Mouse (Mus musculus) lung, postnatal 0 days (tissue): ENCODE data around the gene Olfr221. TPM values are rescaled to one million over a fixed set of nuclear protein-coding genes. Genes with fewer than 3 reads are reported as not detected.

Experiments used
- ATAC-seq: fragments of 200-750 bp; cut with Nextera tagmentation; 2 replicates; pipeline ENCODE4 v1.8.0; 2017; ENCODE audit warnings: moderate library complexity
- DNase-seq: peaks from one replicate; pipeline ENCODE4 v3.0.0-alpha.2; 2016; ENCODE audit warnings: low spot score
- H3K27ac ChIP-seq: fragments of 300-500 bp; sonication (generic); 2 replicates; pipeline ENCODE4 v1.5.1; 2014; ENCODE audit warnings: antibody characterized with exemption, mild to moderate bottlenecking, low read length, mixed read lengths
- H3K27me3 ChIP-seq: fragments of 300-500 bp; sonication (generic); replicated peaks from 2 replicates; pipeline ENCODE4 v1.6.1; 2014; ENCODE audit warnings: low read length, mixed read lengths; ENCODE audit not compliant: insufficient read depth
- H3K36me3 ChIP-seq: fragments of 300-500 bp; sonication (generic); 2 replicates; pipeline ENCODE4 v1.6.1; 2014; ENCODE audit warnings: low read length, mixed read lengths; ENCODE audit not compliant: insufficient read depth
- H3K4me1 ChIP-seq: fragments of 300-500 bp; sonication (generic); 2 replicates; pipeline ENCODE4 v1.6.1; 2014; ENCODE audit warnings: antibody characterized with exemption, low read depth, low read length, mixed read lengths; ENCODE audit not compliant: insufficient read depth
- H3K4me2 ChIP-seq: fragments of 300-500 bp; sonication (generic); replicated peaks from 2 replicates; pipeline ENCODE4 v1.6.1; 2014; ENCODE audit warnings: low read depth, mild to moderate bottlenecking, low read length, moderate library complexity, mixed read lengths
- H3K4me3 ChIP-seq: fragments of 300-500 bp; sonication (generic); 2 replicates; pipeline ENCODE4 v1.5.1; 2014; ENCODE audit warnings: low read depth, low read length
- H3K9ac ChIP-seq: fragments of 300-500 bp; sonication (generic); replicated peaks from 2 replicates; pipeline ENCODE4 v1.6.1; 2014; ENCODE audit warnings: low read depth, mild to moderate bottlenecking
- H3K9me3 ChIP-seq: fragments of 300-500 bp; sonication (generic); 2 replicates; pipeline ENCODE4 v1.6.1; 2016; ENCODE audit warnings: low read length, mixed read lengths
- CTCF ChIP-seq: IDR thresholded peaks from 2 replicates; pipeline ENCODE4 v1.5.1; 2016; ENCODE audit warnings: antibody characterized with exemption, mild to moderate bottlenecking
- EP300 ChIP-seq: IDR thresholded peaks from 2 replicates; pipeline ENCODE4 v1.6.1; 2016; ENCODE audit warnings: antibody characterized with exemption, mild to moderate bottlenecking, control low read depth
- WGBS: fragments of 180-500 bp; shearing (Covaris S2); extraction: QIAGEN DNeasy Blood & Tissue Kit; methylation state at CpG from one replicate; pipeline ENCODE4 v1.1.7; 2014; 5-methylcytosine and 5-hydroxymethylcytosine counted together
- polyA plus RNA-seq: library from polyadenylated mRNA; unstranded; fragments of >200 nt; fragmentation: Nextera tagmentation; extraction: Ambion mirVana; gene quantifications from 2 replicates; pipeline ENCODE4 v1.2.1, GENCODE M21; 2015

The Olfr221 gene
- polyA plus RNA-seq, 1 experiment from 2014 or later, result not detected

DNA sequence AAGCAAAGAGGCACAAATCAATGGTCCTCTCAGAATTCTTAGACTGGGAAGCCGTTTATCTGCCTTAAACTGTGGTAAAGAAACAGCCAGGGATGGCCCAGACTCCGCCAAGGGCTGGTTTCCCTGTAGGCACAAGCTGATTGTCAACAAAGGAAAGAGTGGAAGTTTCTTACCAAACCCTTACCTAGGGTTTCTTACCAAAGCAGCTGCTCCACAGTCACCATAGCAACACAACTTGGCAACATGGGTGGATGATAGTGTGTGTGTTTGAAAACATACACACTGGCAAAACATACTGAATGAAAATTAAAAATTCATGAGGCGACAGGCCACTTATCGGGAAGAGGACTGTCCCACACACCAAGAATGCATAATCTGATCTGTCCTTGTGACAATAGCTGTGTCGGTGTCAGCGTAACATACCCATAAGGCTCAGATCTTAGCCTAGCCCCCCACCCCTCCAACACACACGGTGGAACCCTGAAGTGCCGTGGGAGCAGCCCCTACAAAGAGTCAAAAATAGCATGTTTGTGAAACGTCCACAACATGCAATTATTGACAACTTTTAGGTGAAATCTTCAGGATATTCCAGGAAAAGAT is 3.8 kb upstream of the Olfr221 start:
- Histone ChIP-seq H3K27me3 (no peaks in the 10 kb centered on the region), H3K4me2 (no peak overlapping the region), H3K4me3 (no peak overlapping the region), H3K9ac (no peak overlapping the region), H3K4me1 (no peaks in the 10 kb centered on the region), H3K27ac (no peak overlapping the region), H3K36me3 (no peaks in the 10 kb centered on the region), H3K9me3 (no peaks in the 10 kb centered on the region)
- WGBS, result 67% methylated on average over 9 of the region's 9 CpGs
- DNase-seq (no peak), ATAC-seq (no peak)
- TF ChIP-seq EP300 (no peak), CTCF (no peak)

DNA sequence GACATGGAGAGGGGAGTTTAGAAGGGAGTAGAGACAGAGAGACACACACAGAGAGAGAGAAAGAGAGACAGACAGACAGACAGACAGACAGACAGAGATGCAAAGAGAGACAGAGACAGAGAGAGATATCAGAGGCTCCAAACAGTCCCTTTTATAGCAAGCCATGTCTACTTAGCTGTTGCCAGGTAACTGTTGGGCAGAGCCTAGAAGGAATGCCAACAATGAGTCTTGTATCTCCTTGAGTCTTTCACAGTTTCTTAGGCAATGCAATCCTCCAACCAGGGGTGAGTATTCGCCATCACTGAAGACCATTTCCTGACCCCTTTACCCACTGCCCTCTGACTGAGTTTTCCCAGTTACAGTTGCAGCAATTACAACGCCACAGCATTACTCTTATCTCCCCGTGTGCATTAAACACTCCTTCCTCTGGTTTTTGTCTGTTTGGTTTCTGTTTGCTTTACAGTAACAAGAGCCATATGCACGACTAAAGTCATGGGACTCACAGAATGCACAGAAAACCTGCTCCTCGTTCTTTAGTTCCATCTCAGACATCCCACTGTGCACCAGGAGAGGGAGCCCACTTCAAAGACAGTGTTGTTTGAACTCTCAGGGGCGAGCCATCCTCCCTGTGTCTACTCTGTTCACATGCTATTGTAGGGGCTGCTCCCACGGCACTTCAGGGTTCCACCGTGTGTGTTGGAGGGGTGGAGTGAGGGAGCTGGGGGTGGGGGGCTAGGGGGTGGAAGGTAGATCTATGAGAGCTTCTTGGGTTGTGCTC is 2.8 kb upstream of the Olfr221 start:
- 4% methylated on average over 8 of the region's 8 CpGs for WGBS

DNA sequence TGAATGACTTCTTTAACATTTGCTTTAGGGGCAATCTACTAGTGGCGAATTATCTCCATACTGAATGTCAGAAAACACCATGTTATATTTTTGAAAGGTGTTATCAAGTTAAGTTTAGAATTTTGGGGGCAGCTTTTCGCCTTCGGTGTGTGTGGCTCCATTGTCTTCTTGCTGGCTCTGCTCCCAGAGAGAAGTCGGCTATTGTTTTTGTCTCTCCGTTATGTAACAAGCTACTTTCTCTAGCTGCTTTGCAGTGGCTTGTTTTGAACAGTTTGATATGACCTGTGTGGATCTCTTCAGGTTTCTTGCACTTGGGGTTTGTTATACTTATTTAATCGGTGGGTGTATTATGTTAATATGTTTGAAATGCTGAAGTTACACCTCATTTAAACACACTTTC is 1.2 kb upstream of the Olfr221 start:
- ATAC-seq, result no peak
- Histone ChIP-seq H3K9ac (no peak overlapping the region), H3K4me2 (no peak overlapping the region)

More for the DNA sequence above, 2.8 kb upstream of the Olfr221 start:
- Histone ChIP-seq H3K4me3 (no peak overlapping the region), H3K27ac (no peak overlapping the region), H3K4me1 (no peaks in the 10 kb centered on the region), H3K36me3 (no peaks in the 10 kb centered on the region), H3K9ac (no peak overlapping the region), H3K27me3 (no peaks in the 10 kb centered on the region), H3K9me3 (no peaks in the 10 kb centered on the region), H3K4me2 (no peak overlapping the region; the same call in 1 of the 2 replicates)
- DNase-seq, result peak; percentile 46
- TF ChIP-seq EP300, result no peak
- TF ChIP-seq CTCF, result peak; percentile 70
- peak; percentile 71 for ATAC-seq

DNA sequence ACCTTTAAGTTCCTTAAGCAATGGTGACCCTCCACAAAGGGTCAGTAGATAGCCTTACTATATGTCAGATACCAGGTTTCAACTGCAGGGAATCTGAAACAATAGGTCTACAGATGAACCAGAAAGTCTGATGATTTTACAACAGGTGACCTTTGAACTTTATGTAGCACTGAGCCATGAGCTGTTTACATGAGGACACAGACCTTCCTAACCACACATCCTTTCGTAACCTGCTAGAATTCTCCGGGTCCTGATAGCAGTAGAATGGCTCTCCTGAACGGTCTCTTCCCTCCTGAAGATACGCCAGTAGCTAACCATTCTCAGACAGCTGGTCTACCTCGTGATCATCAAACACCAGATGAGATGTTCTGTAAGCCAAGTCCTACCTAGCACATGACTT is 2.9 kb downstream of the Olfr221 start:
- 75% methylated on average over 5 of the region's 5 CpGs for WGBS
- Histone ChIP-seq H3K4me2 (no peak overlapping the region), H3K27ac (no peak overlapping the region), H3K36me3 (no peaks in the 10 kb centered on the region), H3K4me1 (no peaks in the 10 kb centered on the region), H3K4me3 (no peak overlapping the region), H3K27me3 (no peaks in the 10 kb centered on the region), H3K9ac (no peak overlapping the region), H3K9me3 (no peaks in the 10 kb centered on the region)
- ATAC-seq (no peak), DNase-seq (no peak)
- TF ChIP-seq CTCF (no peak), EP300 (no peak)

More for the DNA sequence above, 1.2 kb upstream of the Olfr221 start:
- H3K27me3 ChIP-seq, result no peaks in the 10 kb centered on the region
- H3K9me3 ChIP-seq, result no peaks in the 10 kb centered on the region
- H3K27ac ChIP-seq, result no peak overlapping the region
- TF ChIP-seq CTCF (no peak), EP300 (no peak)
- 54% methylated on average over 6 of the region's 6 CpGs for WGBS
- no peak for DNase-seq
- H3K4me3 ChIP-seq, result no peak overlapping the region
- no peaks in the 10 kb centered on the region for H3K36me3 ChIP-seq
- H3K4me1 ChIP-seq, result no peaks in the 10 kb centered on the region

DNA sequence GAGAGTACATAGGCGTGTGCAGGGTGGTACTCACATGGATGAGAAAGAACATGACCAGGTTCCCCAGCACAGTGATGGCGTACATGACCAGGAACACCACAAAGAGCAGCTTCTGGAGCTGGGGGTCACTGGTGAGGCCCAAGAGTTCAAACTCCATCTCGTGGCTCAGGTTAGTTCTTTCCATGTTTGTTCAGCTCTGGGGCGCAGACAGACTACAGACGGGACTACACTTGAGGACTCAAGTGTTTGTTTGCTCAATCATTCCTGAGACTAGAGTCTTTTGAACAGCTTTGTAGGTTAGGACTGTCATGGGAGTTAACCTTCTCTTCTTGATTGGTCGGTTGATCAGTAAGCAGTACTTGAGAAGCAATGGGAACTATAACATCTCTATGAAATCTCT is 6.3 kb downstream of the Olfr221 start:
- no peak overlapping the region for H3K4me2 ChIP-seq
- DNase-seq, result no peak
- WGBS, result 55% methylated on average over 6 of the region's 6 CpGs

DNA sequence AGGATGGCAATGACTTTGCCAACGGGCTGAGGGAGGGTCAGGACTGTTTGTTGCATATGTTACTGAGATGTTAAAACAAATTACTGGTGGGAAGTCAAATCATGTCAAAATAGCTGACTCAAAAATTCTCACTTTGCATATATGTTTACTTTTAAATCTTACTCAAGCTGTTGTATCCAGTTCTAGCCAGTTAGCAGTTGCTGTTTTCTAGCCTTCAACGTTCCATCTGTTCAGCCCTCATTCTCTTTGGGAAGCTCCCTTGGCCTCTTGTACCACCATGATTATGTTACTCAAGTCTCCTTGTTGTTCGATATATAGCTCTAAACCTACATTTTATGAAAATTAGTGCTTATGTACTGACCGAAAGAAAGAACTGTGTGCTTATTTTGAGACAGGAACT is 15.9 kb downstream of the Olfr221 start:
- TF ChIP-seq EP300 (no peak), CTCF (no peak)
- Histone ChIP-seq H3K27ac (no peak overlapping the region), H3K27me3 (no peaks in the 10 kb centered on the region), H3K4me1 (no peaks in the 10 kb centered on the region), H3K4me3 (no peak overlapping the region), H3K9ac (no peak overlapping the region), H3K36me3 (no peaks in the 10 kb centered on the region), H3K4me2 (no peak overlapping the region), H3K9me3 (no peaks in the 10 kb centered on the region)
- WGBS, result 75% methylated on average over 4 of the region's 4 CpGs
- no peak for DNase-seq
- ATAC-seq, result no peak

More for the DNA sequence above, 6.3 kb downstream of the Olfr221 start:
- no peaks in the 10 kb centered on the region for H3K27me3 ChIP-seq
- no peak overlapping the region for H3K9ac ChIP-seq
- H3K27ac ChIP-seq, result no peak overlapping the region
- H3K36me3 ChIP-seq, result no peaks in the 10 kb centered on the region
- no peaks in the 10 kb centered on the region for H3K9me3 ChIP-seq
- H3K4me3 ChIP-seq, result no peak overlapping the region
- H3K4me1 ChIP-seq, result no peaks in the 10 kb centered on the region
- ATAC-seq, result peak; percentile 30
- TF ChIP-seq CTCF, result no peak
- TF ChIP-seq EP300, result 0 out of 2 replicates have a peak, but pooled peaks have one; percentile 7
